Mouse (Mus musculus) embryonic facial prominence, embryonic 13.5 days (tissue): ENCODE results near the gene Actr1b. TPM values are rescaled to one million over a fixed set of nuclear protein-coding genes. Genes with fewer than 3 reads are reported as not detected.

Experiments used
- ATAC-seq: fragments of 200-750 bp; cut with Nextera tagmentation; 2 replicates; pipeline ENCODE4 v1.8.0; 2017; ENCODE audit warnings: low read depth; ENCODE audit not compliant: insufficient number of reproducible peaks, insufficient read depth, low FRiP score, low TSS enrichment
- H3K27ac ChIP-seq: fragments of 300-500 bp; sonication (generic); 2 replicates; pipeline ENCODE4 v1.5.1; 2015; ENCODE audit warnings: moderate library complexity, mild to moderate bottlenecking, inconsistent platforms
- H3K27me3 ChIP-seq: fragments of 300-500 bp; sonication (generic); 2 replicates; pipeline ENCODE4 v1.6.1; 2015; ENCODE audit warnings: mild to moderate bottlenecking, inconsistent platforms
- H3K36me3 ChIP-seq: fragments of 300-500 bp; sonication (generic); 2 replicates; pipeline ENCODE4 v1.6.1; 2015; ENCODE audit warnings: mild to moderate bottlenecking, inconsistent platforms
- H3K4me1 ChIP-seq: fragments of 300-500 bp; sonication (generic); 2 replicates; pipeline ENCODE4 v1.6.1; 2015; ENCODE audit warnings: inconsistent platforms
- H3K4me2 ChIP-seq: fragments of 300-500 bp; sonication (generic); 2 replicates; pipeline ENCODE4 v1.6.1; 2015; ENCODE audit warnings: moderate library complexity, mild to moderate bottlenecking, inconsistent platforms
- H3K4me3 ChIP-seq: fragments of 300-500 bp; sonication (generic); 2 replicates; pipeline ENCODE4 v1.5.1; 2015; ENCODE audit warnings: mild to moderate bottlenecking, inconsistent platforms
- H3K9ac ChIP-seq: fragments of 300-500 bp; sonication (generic); 2 replicates; pipeline ENCODE4 v1.6.1; 2015; ENCODE audit warnings: mild to moderate bottlenecking, inconsistent platforms
- H3K9me3 ChIP-seq: fragments of 300-500 bp; sonication (generic); 2 replicates; pipeline ENCODE4 v1.6.1; 2016; ENCODE audit warnings: inconsistent platforms
- WGBS: fragments of 180-500 bp; shearing (Covaris S2); methylation state at CpG from one replicate; pipeline ENCODE4 v1.1.7; 2015; ENCODE audit warnings: mixed read lengths; 5-methylcytosine and 5-hydroxymethylcytosine counted together
- polyA plus RNA-seq: library from polyadenylated mRNA; unstranded; fragments of >200 nt; fragmentation: Nextera tagmentation; extraction: Ambion mirVana; gene quantifications from 2 replicates; pipeline ENCODE4 v1.2.1, GENCODE M21; 2015

Actr1b gene
- polyA plus RNA-seq, 1 experiment from 2014 or later = 103 TPM

DNA sequence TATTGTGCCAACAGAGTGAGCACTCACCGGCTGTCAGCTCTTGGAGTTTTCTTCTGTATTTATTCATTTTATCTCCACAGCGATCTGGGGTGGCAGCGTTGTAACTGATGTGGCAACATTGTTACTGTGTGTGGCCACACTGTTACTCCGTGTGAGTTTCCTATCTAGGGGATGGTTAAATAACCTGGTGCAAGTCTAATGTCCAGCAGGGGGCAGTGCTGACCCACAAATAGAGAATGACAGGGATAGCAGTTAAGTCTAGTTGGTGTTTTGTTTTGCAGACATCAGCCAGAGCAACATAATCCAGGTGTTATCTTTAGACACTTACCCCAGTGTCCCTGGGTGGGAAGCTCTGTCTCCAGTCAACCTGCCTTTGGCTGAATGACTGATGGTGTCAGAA is 23.1 kb upstream of the Actr1b start:
- no peak for ATAC-seq
- WGBS = 12% methylated on average over 4 of the region's 4 CpGs
- Histone ChIP-seq H3K27ac (no peak overlapping the region), H3K4me1 (no peaks in the 10 kb centered on the region), H3K9me3 (no peaks in the 10 kb centered on the region), H3K36me3 (no peaks in the 10 kb centered on the region), H3K4me2 (no peak overlapping the region), H3K27me3 (peaks cover 8% of the 10 kb centered on the region), H3K9ac (no peak overlapping the region), H3K4me3 (no peak overlapping the region)

GRCm38 (mm10) chr1:36724057-36724431 is 9.8 kb upstream of the Actr1b start:
- WGBS = 62% methylated on average over 4 of the region's 4 CpGs

GRCm38 (mm10) chr1:36723146-36724056 is 9.2 kb upstream of the Actr1b start:
- WGBS = 52% methylated on average over 16 of the region's 16 CpGs
- Histone ChIP-seq H3K9ac (no peak overlapping the region), H3K4me3 (no peak overlapping the region), H3K9me3 (no peaks in the 10 kb centered on the region), H3K4me1 (peaks cover 20% of the 10 kb centered on the region), H3K4me2 (no peak overlapping the region), H3K27ac (peak overlapping the region; percentile 74), H3K27me3 (no peaks in the 10 kb centered on the region), H3K36me3 (no peaks in the 10 kb centered on the region)
- ATAC-seq = no peak

More at GRCm38 (mm10) chr1:36724057-36724431, 9.8 kb upstream of the Actr1b start:
- ATAC-seq = no peak
- Histone ChIP-seq H3K27me3 (no peaks in the 10 kb centered on the region), H3K9ac (no peak overlapping the region), H3K4me1 (peaks cover 20% of the 10 kb centered on the region), H3K27ac (peak overlapping the region; percentile 45; the same call in 1 of the 2 replicates), H3K9me3 (no peaks in the 10 kb centered on the region), H3K4me2 (no peak overlapping the region), H3K4me3 (no peak overlapping the region), H3K36me3 (no peaks in the 10 kb centered on the region)

GRCm38 (mm10) chr1:36718786-36719185 is 4.6 kb upstream of the Actr1b start:
- Histone ChIP-seq H3K4me1 (peaks cover 11% of the 10 kb centered on the region), H3K4me2 (no peak overlapping the region), H3K36me3 (no peaks in the 10 kb centered on the region), H3K4me3 (no peak overlapping the region), H3K27ac (no peak overlapping the region), H3K9ac (no peak overlapping the region), H3K27me3 (no peaks in the 10 kb centered on the region), H3K9me3 (no peaks in the 10 kb centered on the region)
- WGBS = 84% methylated on average over 1 of the region's 1 CpGs
- no peak for ATAC-seq

DNA sequence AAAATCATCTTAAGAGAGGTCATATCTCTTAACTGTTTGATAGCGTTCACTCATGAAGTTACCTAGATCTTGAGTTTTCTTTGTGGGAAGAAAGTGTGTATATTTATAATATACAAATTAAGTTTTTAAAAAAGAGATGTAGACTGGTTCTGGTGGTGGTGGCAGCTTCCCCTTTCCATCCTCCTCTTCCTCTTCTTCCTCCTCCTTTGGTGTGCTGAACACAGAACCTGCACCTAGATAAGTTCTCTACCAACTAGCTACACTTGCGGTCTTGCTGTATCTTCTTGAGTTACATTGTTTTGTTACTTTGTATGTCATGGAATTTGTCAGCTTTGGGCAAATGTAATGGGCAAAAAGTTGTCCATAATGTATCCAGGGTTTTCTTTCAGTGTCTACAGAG is 3.1 kb downstream of the Actr1b start:
- ATAC-seq = no peak
- Histone ChIP-seq H3K4me1 (peaks cover 19% of the 10 kb centered on the region), H3K27ac (no peak overlapping the region), H3K36me3 (peaks cover 13% of the 10 kb centered on the region), H3K9me3 (no peaks in the 10 kb centered on the region), H3K4me2 (no peak overlapping the region), H3K27me3 (no peaks in the 10 kb centered on the region), H3K9ac (no peak overlapping the region), H3K4me3 (no peak overlapping the region)
- 93% methylated on average over 2 of the region's 2 CpGs for WGBS

GRCm38 (mm10) chr1:36709854-36710280 is 4.4 kb downstream of the Actr1b start, which contains the start of gene 4933424G06Rik:
Gene 4933424G06Rik, plus strand, starts transcription at chr1:36710149.
- no peaks in the 10 kb centered on the region for H3K9me3 ChIP-seq
- H3K4me2 ChIP-seq = peak within 1 kb of the TSS; percentile 86
- H3K27me3 ChIP-seq = no peaks in the 10 kb centered on the region
- peak; percentile 92 for ATAC-seq
- peak within 1 kb of the TSS; percentile 97 for H3K4me3 ChIP-seq
- H3K36me3 ChIP-seq = peaks cover 26% of the 10 kb centered on the region
- peak within 1 kb of the TSS; percentile 85 for H3K27ac ChIP-seq
- WGBS = under 1% methylated on average over 29 of the region's 29 CpGs
- peak within 1 kb of the TSS; percentile 93 for H3K9ac ChIP-seq
- peaks cover 19% of the 10 kb centered on the region for H3K4me1 ChIP-seq

GRCm38 (mm10) chr1:36709055-36709853 is 5.0 kb downstream of the Actr1b start:
- H3K27ac ChIP-seq = peak overlapping the region; percentile 85
- no peaks in the 10 kb centered on the region for H3K9me3 ChIP-seq
- peak overlapping the region; percentile 86 for H3K4me2 ChIP-seq
- 1% methylated on average over 33 of the region's 33 CpGs for WGBS
- peak; percentile 46; the same call in 1 of the 2 replicates for ATAC-seq
- H3K4me1 ChIP-seq = peaks cover 19% of the 10 kb centered on the region
- peaks cover 32% of the 10 kb centered on the region for H3K36me3 ChIP-seq
- peak overlapping the region; percentile 97 for H3K4me3 ChIP-seq
- H3K9ac ChIP-seq = peak overlapping the region; percentile 93
- H3K27me3 ChIP-seq = no peaks in the 10 kb centered on the region

- H3K4me1 ChIP-seq = peaks cover 19% of the 10 kb centered on the region
- H3K9me3 ChIP-seq = no peaks in the 10 kb centered on the region
- peak overlapping the region; percentile 97 for H3K4me3 ChIP-seq
- WGBS = 86% methylated on average over 1 of the region's 1 CpGs
- peaks cover 38% of the 10 kb centered on the region for H3K36me3 ChIP-seq
- ATAC-seq = no peak
- no peaks in the 10 kb centered on the region for H3K27me3 ChIP-seq
- peak overlapping the region; percentile 93 for H3K9ac ChIP-seq
- peak overlapping the region; percentile 86 for H3K4me2 ChIP-seq
- H3K27ac ChIP-seq = peak overlapping the region; percentile 85; the same call in 1 of the 2 replicates
Measured at GRCm38 (mm10) chr1:36708626-36709025, 5.6 kb downstream of the Actr1b start.

DNA sequence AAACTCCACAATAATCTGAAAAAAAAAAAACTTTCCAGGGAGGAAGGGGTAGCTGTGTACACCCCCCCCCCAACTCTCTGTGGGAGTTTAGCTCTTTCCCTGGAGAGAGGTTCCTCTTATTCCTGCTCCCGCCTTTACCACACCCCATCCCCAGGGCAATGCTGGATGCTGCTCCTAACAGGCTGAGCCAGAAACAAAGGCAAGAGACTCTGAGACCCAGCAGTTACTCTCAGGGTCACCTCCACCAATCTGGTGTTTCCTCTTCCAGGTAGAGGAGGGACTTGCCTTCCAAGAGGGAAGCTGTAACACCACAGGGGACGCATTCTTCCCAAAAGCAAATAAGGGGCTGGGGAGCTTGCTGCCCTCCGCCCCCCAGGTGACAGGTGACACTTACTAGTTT is 6.4 kb downstream of the Actr1b start:
- no peaks in the 10 kb centered on the region for H3K27me3 ChIP-seq
- peaks cover 19% of the 10 kb centered on the region for H3K4me1 ChIP-seq
- peak overlapping the region; percentile 93 for H3K9ac ChIP-seq

GRCm38 (mm10) chr1:36707166-36707565 is 7.1 kb downstream of the Actr1b start:
- H3K4me2 ChIP-seq = no peak overlapping the region
- no peaks in the 10 kb centered on the region for H3K27me3 ChIP-seq
- no peaks in the 10 kb centered on the region for H3K9me3 ChIP-seq
- ATAC-seq = no peak
- 0 out of 2 replicates have a peak overlapping the region, but pooled peaks have one; percentile 44 for H3K9ac ChIP-seq
- H3K4me3 ChIP-seq = no peak overlapping the region
- 59% methylated on average over 2 of the region's 2 CpGs for WGBS
- H3K27ac ChIP-seq = no peak overlapping the region
- peaks cover 19% of the 10 kb centered on the region for H3K4me1 ChIP-seq
- peaks cover 53% of the 10 kb centered on the region for H3K36me3 ChIP-seq

More for the DNA sequence above, 6.4 kb downstream of the Actr1b start:
- no peak overlapping the region for H3K4me3 ChIP-seq
- 62% methylated on average over 3 of the region's 3 CpGs for whole genome bisulfite sequencing
- no peaks in the 10 kb centered on the region for H3K9me3 ChIP-seq
- H3K27ac ChIP-seq = no peak overlapping the region
- ATAC-seq = no peak
- peaks cover 47% of the 10 kb centered on the region for H3K36me3 ChIP-seq
- peak overlapping the region; percentile 86; the same call in 1 of the 2 replicates for H3K4me2 ChIP-seq

- no peak overlapping the region for H3K4me2 ChIP-seq
- WGBS = 54% methylated on average over 5 of the region's 5 CpGs
- peaks cover 7% of the 10 kb centered on the region for H3K4me1 ChIP-seq
- no peak overlapping the region for H3K27ac ChIP-seq
- no peaks in the 10 kb centered on the region for H3K9me3 ChIP-seq
- H3K27me3 ChIP-seq = no peaks in the 10 kb centered on the region
- H3K36me3 ChIP-seq = peaks cover 59% of the 10 kb centered on the region
- ATAC-seq = no peak
- peak overlapping the region; percentile 23; the same call in 1 of the 2 replicates for H3K9ac ChIP-seq
- H3K4me3 ChIP-seq = no peak overlapping the region
Measured at GRCm38 (mm10) chr1:36697030-36697429, 17.2 kb downstream of the Actr1b start.
